Mouse (Mus musculus): ENCODE measurements around the gene Sept10. TPM values are rescaled to one million over a fixed set of nuclear protein-coding genes. Genes with fewer than 3 reads are reported as not detected.

Gene Sept10
- total RNA-seq, 1 experiment from 2014 or later = 4.8 TPM

DNA sequence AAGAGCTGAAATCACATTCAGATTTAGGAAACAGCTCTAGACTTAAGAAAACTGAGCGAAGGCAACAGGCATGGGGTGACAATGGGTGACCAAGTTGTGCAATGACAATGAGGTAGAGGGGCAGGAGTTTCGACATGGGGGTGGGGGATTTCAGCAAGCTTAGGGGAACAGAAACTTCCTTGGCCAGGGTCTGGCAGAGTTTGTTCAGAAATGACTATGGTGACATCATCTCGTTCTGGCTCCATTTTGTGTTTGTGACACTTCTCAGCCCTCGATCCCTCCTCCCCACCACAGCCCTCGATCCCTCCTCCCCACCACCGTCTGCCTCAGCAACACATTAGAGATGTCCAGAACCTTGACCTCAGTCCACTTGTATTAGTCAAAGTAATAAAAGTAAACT is 14.8 kb upstream of the Sept10 start:
- ATAC-seq (replicated peaks in 1 of 2; ENCODE audit: insufficient read depth in 1 of 2, low FRiP score in 2 of 2, low TSS enrichment in 1 of 2, low read depth in 1 of 2, poor library complexity in 2 of 2, severe bottlenecking in 2 of 2) = peak; percentile 39 to 46; a peak in 2 of 4 replicates

DNA sequence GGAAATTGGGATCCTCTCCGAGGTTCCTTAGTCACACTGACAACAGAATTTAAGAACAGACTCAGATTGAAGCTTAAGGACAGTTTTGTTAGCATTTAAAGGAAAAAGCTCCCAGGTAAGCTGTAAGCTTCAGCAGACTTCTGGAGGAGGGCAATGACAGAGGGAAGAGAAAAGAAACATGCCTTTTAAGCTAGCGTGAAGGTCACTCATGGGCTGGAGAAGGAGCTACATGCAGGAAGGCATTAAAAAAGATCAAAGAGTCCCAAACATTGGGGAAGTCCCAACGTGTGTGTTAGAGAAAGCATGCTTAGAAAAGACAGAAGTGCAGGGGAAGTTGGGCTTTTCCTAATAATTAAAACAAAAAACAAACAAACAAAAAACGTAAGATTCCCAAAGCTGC is 14.2 kb upstream of the Sept10 start:
- ATAC-seq (replicated peaks in 1 of 2; ENCODE audit: insufficient read depth in 1 of 2, low FRiP score in 2 of 2, low TSS enrichment in 1 of 2, low read depth in 1 of 2, poor library complexity in 2 of 2, severe bottlenecking in 2 of 2) = no peak

DNA sequence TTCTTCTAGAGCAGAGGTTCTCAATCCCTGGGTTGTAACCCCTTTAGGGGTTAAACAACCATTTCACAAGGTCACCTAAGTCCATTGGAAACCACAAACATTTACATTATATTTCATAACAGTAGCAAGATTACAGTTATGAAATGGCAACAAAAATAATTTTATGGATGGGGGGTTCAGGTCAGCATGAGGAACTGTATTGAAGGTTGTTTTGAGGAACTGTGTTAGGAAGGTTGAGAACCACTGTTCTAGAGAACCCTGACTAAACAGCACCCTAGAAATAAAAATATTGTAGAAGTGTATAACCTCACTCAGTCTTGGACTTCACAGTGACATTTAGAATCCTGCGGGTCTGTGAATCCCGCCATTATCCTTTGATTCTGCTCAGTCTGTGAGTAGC is 13.6 kb upstream of the Sept10 start:
- no peak for ATAC-seq (replicated peaks in 1 of 2; ENCODE audit: insufficient read depth in 1 of 2, low FRiP score in 2 of 2, low TSS enrichment in 1 of 2, low read depth in 1 of 2, poor library complexity in 2 of 2, severe bottlenecking in 2 of 2)

DNA sequence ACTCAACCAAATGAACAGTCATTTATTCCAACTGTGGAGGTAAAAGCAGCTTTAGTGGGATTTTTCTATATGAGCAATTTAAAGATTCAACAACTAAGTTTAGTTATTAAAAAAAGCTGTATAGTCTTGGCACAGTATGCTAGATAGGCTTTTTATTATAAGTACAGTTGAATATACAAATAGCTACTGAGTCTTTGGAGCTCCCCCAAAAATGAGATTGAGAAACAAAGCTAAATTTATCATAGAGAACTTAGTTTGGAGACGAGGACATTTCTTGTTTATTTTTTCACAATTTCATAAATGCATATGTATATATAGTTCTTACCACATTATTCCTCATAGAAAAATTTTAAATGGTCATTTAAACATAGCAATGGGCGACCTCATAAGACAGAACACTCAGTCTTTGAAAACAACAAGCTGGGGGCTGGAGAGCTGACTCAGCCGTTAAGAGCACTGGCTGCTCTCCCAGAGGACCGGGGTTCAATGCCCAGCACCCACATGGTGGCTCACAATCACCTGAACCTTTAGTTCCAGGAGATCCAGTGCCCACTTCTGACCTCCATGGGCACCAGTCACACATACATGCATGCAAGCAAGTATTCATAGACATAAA is 7.7 kb upstream of the Sept10 start:
- no peak for ATAC-seq (replicated peaks in 1 of 2; ENCODE audit: insufficient read depth in 1 of 2, low FRiP score in 2 of 2, low TSS enrichment in 1 of 2, low read depth in 1 of 2, poor library complexity in 2 of 2, severe bottlenecking in 2 of 2)

DNA sequence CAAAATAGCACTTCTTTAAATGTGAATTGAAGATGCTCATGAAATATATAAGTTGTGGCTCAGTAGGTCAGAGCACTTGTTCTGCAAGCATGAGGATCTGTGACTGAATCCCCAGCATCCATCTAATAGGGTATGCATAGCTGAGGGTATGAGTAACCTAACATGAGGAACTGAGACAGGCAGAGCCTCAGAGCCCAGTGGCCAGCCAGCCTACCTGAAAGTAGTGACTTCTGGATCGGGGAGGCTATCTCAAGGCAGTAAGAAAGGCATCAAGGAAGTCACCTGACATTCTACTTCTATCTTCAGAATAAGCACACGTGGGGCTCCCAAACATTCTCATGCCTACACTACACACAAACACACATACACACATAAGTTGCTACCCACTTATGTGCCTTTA is 3.5 kb upstream of the Sept10 start:
- no peak for ATAC-seq (replicated peaks in 1 of 2; ENCODE audit: insufficient read depth in 1 of 2, low FRiP score in 2 of 2, low TSS enrichment in 1 of 2, low read depth in 1 of 2, poor library complexity in 2 of 2, severe bottlenecking in 2 of 2)

DNA sequence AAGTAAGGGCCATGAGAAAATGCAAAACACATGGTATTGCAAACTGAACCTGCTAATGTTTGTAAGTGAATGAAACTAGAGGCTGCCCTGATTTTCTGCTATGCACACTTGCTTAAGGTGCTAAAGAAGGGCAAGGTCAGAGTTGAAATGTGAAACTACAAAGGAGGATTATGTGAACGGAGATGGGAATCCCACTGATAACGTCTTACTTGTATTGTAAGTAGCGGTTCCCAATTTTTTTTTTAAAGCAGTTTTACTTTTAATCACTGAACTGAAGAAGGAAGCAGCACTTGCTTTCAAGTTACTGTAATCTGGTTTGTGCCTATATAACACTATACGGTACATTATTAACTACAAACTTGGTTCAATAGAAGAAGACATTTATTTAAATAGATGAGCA is 2.2 kb upstream of the Sept10 start:
- ATAC-seq (replicated peaks in 1 of 2; ENCODE audit: insufficient read depth in 1 of 2, low FRiP score in 2 of 2, low TSS enrichment in 1 of 2, low read depth in 1 of 2, poor library complexity in 2 of 2, severe bottlenecking in 2 of 2) = no peak

DNA sequence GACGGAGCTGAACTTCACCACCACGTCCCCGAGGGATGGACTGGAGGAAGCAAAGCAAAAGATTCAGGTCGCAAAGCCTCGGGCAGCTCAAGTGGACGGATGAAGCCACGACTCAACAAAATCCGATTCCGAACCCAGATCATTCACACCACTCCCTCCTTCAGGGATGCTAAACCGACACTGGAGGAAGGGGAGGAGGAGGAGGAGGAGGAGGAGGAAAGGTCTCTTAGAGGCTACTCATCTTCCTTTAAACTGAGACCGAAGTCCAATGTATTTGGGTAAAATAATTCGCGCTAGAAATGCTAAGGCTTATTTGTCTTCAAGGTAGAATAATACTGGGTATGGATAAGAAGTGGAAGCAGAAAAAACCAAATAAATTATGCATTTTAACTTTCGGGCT is 1.7 kb upstream of the Sept10 start:
- no peak for ATAC-seq (replicated peaks in 1 of 2; ENCODE audit: insufficient read depth in 1 of 2, low FRiP score in 2 of 2, low TSS enrichment in 1 of 2, low read depth in 1 of 2, poor library complexity in 2 of 2, severe bottlenecking in 2 of 2)

DNA sequence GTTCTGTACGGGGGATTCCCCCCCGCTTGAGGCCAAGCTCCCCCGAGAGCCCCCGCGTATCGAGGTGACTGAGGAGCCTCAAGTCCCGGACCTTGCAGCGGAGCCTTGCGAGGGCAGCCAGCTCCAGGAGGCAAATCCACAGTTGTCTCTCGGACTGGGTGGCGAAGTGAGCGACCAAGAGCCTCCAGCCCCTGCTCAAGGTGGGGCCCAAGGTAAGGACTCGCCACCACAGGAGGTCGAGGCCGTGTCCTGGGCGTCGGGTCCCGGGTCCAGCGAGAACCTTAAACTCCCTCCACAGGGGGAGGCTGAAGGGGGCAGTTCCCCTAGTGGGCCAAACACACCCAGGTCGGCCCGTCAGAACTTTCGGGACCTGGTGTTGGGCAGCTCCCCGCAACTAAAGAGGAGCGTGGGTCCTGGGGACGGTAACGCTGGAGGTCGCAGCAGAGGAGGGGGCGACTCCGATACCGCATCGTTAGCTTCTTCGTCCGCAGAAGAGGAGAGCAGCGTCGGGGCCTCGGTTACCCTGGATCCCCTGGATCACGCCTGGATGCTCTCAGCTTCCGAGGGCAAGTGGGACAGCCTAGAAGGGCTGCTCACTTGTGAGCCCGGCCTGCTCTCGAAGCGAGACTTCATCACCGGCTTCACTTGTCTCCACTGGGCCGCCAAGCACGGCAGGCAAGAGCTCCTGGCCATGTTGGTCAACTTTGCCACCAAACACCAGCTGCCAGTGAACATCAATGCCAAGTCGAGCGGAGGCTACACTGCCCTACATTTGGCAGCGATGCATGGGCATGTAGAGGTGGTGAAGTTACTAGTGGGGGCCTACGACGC is 839 bp upstream of the Sept10 start:
- ATAC-seq (replicated peaks in 1 of 2; ENCODE audit: insufficient read depth in 1 of 2, low FRiP score in 2 of 2, low TSS enrichment in 1 of 2, low read depth in 1 of 2, poor library complexity in 2 of 2, severe bottlenecking in 2 of 2) = peak; percentile 5 to 24; a peak in 3 of 4 replicates

DNA sequence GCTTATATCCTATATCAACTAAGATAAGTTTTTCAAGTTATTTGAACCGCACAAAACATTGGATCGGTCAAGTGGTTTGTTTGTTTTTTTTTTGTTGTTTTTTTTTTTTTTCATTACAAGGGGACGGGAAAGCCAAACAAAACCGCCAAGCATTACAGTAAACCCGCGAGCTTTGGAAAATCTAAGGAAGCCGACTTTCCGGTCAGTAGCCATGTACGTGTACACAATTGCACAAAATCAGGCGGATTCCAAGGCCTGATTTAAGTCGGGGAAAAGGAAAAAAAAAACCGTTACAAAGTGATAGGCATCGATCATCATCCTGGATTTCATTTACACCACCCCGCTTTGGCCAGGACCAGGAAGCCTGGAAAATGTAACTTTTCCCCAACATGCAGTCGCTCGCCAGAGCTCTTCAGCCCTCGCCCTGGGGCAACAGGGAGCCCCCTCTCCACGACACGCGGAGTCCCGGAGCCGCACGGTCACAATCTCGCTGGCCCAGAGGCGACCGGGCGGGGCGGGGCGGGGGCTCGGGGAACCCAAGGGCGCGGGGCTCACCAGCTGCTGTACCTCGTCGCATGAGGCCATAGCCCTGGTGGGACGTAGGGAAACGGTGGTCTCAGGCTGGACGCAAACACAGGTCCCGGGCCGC is 699 bp downstream of the Sept10 start:
- no peak for ATAC-seq (replicated peaks in 1 of 2; ENCODE audit: insufficient read depth in 1 of 2, low FRiP score in 2 of 2, low TSS enrichment in 1 of 2, low read depth in 1 of 2, poor library complexity in 2 of 2, severe bottlenecking in 2 of 2)

DNA sequence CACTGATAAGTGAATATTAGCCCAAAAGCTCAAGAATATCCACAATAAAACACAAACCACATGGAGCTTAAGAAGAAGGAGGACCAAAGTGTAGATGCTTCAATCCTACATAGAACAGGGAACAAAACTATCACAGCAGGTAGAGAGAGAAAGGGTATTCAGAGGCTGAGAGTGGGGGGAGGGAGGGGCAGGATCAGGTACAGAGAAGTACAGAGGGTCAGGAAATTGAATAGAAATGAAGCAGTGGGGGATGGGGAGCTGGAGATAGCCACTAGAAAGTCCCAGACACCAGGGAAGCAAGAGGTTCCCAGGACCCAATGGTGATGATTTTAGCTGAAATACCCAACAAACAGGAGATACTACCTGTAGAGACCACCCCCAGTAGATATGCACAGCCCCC is 21.6 kb downstream of the Sept10 start:
- ATAC-seq (replicated peaks in 1 of 2; ENCODE audit: insufficient read depth in 1 of 2, low FRiP score in 2 of 2, low TSS enrichment in 1 of 2, low read depth in 1 of 2, poor library complexity in 2 of 2, severe bottlenecking in 2 of 2) = no peak

DNA sequence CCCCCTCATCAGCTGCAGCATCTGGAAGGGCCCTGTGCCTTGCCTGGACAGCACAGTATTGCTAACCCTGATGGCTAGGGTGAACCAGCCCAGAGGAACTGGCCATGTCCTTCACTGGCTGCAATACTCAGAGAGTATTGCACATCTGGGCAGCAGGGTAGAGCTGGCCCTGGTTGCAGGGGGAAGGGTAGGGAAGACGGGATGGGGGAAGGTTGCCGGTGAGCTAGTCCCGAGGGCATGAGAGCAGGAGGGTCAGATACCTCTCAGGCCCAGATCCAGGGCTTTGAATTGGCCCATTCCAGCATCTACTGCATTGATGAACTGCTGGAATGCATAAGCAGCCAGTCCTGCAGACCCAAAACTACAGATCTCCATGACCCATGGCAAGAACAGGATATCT is 24.9 kb downstream of the Sept10 start:
- no peak for ATAC-seq (replicated peaks in 1 of 2; ENCODE audit: insufficient read depth in 1 of 2, low FRiP score in 2 of 2, low TSS enrichment in 1 of 2, low read depth in 1 of 2, poor library complexity in 2 of 2, severe bottlenecking in 2 of 2)

DNA sequence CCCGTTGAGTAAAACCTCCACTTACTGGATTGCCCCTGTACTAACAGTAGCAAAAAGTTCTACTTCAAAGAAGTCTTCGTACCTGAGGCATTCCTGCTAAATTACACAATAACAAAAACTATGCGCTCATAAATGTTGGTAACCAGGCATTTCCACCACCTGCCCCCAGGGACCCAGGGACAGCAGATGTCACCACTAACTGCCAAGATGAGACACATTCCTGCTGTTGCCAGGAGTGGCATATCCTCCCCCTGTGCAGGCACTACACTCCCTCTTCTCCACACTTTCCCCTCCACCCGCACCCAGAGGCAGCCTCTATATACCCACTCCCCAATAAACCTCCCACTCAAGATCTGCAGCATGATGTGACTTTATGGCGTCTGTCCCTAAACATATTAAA is 26.8 kb downstream of the Sept10 start:
- ATAC-seq (replicated peaks in 1 of 2; ENCODE audit: insufficient read depth in 1 of 2, low FRiP score in 2 of 2, low TSS enrichment in 1 of 2, low read depth in 1 of 2, poor library complexity in 2 of 2, severe bottlenecking in 2 of 2) = no peak

DNA sequence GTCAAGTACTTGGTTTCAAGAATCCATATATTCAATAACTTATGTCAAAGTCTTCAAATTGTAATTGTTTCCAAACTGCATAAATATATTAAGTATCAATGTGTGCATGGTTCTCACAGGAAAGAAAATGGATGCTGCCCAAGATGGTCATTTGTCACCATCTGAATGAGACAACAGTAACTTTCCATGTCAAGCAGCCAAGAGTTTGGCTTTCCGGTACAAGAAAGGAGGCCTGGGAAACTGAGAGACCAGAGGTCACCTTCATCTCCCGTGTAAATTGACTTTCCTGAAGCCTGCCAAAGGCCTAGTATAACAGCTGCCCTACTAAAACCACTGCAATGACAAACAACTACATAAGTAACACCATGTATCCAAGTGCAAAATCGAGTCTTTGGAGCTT is 39.3 kb downstream of the Sept10 start:
- ATAC-seq (replicated peaks in 1 of 2; ENCODE audit: insufficient read depth in 1 of 2, low FRiP score in 2 of 2, low TSS enrichment in 1 of 2, low read depth in 1 of 2, poor library complexity in 2 of 2, severe bottlenecking in 2 of 2) = no peak

DNA sequence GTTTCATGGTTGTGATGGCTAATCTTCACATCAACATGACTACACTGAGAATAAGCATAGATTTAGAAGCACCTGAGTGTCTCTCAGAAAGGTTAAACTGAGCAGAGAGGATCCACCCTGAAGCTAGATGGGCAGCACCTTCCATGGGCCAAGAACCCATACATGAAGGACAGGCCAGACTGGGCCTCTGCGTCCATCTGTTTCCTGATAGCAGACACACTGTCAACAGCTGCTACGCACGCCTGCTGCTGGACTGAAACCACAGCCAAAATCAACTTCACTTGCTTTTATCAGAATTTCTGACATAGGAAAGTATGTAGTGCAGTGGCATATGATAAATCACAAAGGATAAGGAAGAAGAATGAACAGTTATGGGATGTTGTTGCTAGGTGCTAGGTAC is 42.0 kb downstream of the Sept10 start:
- no peak for ATAC-seq (replicated peaks in 1 of 2; ENCODE audit: insufficient read depth in 1 of 2, low FRiP score in 2 of 2, low TSS enrichment in 1 of 2, low read depth in 1 of 2, poor library complexity in 2 of 2, severe bottlenecking in 2 of 2)

DNA sequence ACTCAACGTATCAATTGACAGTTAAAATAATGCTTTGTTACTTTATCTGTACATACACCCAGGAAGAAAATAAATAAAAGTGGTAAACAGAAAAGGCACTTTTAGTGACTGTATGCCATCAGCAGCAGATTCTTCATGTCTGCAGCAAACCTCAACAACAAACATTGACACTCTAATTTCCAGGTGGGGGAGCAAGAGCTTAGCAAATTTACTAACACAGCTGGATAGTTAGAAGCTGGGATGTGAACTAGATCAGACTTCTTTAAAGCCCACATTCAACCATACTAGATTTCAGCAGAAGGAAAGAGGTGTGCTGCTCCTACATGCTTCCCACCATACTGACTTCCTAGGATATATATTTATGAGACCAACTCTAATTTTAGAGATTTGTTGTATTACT is 49.1 kb downstream of the Sept10 start:
- no peak for ATAC-seq (replicated peaks in 1 of 2; ENCODE audit: insufficient read depth in 1 of 2, low FRiP score in 2 of 2, low TSS enrichment in 1 of 2, low read depth in 1 of 2, poor library complexity in 2 of 2, severe bottlenecking in 2 of 2)

DNA sequence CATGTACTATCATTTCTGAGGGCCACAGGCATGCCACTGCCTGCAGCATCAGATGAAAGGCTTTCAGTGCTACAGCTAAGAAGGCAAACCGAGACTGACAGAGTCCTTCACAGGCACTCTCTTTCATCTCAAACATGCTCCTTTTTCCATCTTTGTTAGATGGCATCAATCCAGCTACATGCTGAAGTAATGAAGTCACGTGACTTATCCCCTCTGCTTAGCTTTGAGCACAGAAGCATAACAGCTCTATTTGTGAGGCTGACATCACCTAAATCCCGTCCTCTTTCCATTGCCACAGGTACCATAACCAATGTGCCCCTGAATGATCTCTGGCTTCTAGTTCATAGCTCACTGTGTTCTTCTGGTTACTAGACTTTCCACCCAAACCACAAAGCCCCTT is 50.6 kb downstream of the Sept10 start:
- ATAC-seq (replicated peaks in 1 of 2; ENCODE audit: insufficient read depth in 1 of 2, low FRiP score in 2 of 2, low TSS enrichment in 1 of 2, low read depth in 1 of 2, poor library complexity in 2 of 2, severe bottlenecking in 2 of 2) = no peak

DNA sequence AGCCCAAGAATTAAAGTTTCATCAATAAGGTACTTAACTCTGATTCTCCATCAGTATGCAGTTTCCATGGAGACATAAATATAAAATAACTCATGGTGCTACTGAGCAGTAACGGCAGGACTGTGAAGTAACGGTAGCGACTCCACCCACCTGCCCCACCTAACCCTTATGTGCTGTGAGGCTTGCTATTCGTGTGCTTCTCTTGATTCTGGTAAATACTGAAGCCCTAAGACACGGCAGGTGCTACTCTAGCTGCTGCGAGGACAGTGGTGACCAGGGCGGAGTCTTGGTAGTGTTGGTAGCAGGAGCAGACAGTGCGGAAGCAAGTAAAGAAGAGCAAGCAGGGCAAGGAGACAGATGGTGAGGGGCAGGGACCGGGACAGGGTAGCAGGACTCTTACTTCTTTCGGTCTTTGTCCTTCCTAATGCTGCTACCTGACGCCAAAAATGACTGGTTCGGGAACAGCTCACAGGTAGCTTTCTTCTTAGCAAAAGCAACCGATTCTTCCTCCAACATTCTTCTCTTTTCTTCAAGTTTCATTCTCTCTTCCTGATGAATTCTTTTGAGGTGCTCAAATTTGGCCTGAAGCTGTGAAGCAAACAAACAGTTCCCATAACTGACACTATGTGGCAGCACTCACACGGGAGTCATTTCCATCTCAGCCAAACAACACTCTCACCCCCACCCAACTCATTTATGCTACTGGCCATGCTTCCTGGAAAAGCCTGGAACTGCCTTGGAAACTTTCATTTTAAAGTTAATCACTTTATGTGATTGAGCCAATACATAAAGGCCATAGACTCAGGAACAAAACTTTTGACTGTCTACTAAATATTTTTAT is 55.3 kb downstream of the Sept10 start:
- ATAC-seq (replicated peaks in 1 of 2; ENCODE audit: insufficient read depth in 1 of 2, low FRiP score in 2 of 2, low TSS enrichment in 1 of 2, low read depth in 1 of 2, poor library complexity in 2 of 2, severe bottlenecking in 2 of 2) = peak; percentile 65 to 77; a peak in 3 of 4 replicates

All from hematopoietic stem cell, adult 5-6 weeks (primary cell).